Mouse (Mus musculus) heart, adult 8-10 months (tissue): ENCODE results near the gene Hoxa13. TPM values are rescaled to one million over a fixed set of nuclear protein-coding genes. Genes with fewer than 3 reads are reported as not detected.

Experiments used
- DNase-seq: peaks from one replicate; pipeline ENCODE4 v3.0.0; 2022; ENCODE audit warnings: low spot score
- total RNA-seq, 4 experiments: library from RNA; stranded (reverse); gene quantifications; 2 replicates each; pipeline ENCODE4 v1.2.4; 2022

Gene Hoxa13
- total RNA-seq, 4 experiments from 2014 or later: not detected

GRCm38 (mm10) chr6:52237346-52238154, 23.1 kb downstream of the Hoxa13 start:
- no peak for DNase-seq

- DNase-seq: no peak
Measured at GRCm38 (mm10) chr6:52236806-52237205, 23.9 kb downstream of the Hoxa13 start.

DNA sequence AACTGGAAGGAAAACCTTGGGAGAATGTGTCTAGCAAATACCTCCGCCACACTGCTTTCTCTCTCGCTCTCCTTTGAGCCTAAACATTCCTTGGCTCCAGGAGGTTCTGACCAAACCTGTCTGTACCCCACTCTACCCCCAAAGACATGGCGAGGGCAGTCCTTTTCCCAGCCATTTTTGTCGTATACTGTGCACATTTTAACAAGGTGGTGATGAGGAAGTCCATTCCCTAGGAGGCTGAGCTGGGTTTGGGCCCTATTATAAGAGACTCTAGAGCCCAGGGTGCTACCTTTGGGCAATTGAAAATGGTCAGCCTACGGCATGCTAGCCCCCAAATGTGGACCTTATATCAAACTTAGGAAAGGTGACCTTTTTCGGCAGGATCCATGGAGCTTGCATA, 24.8 kb downstream of the Hoxa13 start:
- DNase-seq: no peak

DNA sequence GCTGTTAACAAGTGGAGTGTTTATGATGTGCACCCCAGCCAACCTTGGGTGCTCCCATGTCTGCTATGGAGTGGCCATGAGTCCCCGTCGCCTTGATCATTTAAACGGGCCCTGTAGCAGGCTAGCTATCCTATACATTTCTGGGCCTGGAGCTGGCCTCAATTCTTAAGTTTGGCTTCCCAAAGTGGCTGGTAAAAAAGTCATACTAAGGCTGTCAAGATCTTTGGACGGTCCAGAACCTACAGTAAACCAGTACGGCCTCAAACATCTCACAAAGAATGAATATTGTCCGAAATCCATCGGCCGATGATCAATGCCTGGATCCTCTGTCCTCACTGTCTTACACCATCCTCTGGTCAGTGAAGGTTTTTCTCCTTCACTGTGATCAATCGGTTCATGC, 25.4 kb downstream of the Hoxa13 start:
- DNase-seq: no peak

DNA sequence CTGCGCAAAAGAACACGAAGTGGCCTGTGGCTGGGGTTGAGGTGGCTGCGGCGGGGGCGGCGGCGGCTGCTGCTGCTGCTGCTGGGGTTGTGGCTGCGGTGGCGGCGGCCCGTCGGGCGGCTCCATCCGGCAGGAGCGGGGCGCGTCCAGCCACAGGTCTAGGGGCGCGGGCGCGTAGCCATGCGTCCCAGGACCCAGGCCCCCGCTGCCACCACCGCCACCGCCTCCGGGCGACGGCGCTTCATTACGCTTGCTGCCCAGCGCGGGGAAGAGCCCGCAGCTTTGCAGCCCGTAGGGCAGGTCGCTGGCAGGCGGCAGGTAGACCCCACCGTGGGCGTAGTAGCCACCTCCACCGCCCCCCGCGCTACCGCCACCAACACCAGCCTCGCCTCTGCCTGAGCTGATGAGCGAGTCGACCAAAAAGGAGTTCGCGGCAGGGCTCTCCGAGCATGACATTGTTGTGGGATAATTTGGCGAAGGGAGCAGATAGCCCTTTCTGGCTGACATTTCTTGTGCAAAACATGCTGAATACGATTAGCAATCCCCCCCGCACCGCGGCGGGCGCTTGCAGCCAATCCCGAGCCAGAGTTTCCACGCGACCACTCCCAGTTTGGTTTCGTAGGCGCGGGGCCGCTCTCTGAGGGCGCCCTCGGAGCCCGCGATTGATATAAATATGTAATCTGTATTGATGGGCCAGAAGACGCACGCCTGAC, 26.1 kb downstream of the Hoxa13 start:
- no peak for DNase-seq

GRCm38 (mm10) chr6:52233546-52234427, 26.9 kb downstream of the Hoxa13 start:
- no peak for DNase-seq

GRCm38 (mm10) chr6:52232984-52233545, 27.6 kb downstream of the Hoxa13 start:
- DNase-seq: no peak

DNA sequence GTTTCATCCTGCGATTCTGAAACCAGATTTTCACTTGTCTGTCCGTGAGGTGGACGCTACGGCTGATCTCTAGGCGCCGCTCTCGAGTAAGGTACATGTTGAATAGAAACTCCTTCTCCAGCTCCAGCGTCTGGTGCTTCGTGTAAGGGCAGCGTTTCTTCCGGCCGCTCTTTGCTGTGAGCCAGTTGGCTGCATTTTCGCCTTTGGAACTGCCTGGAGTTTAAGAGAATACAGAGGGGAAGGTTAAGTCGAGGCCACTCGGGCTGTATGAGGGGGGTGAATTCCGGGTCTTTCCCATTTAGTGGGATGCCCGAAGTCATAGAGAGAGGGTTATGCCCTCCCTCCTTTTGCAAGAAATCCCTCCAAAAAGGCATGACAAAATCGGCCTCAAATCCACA, 28.1 kb downstream of the Hoxa13 start:
- DNase-seq: no peak

DNA sequence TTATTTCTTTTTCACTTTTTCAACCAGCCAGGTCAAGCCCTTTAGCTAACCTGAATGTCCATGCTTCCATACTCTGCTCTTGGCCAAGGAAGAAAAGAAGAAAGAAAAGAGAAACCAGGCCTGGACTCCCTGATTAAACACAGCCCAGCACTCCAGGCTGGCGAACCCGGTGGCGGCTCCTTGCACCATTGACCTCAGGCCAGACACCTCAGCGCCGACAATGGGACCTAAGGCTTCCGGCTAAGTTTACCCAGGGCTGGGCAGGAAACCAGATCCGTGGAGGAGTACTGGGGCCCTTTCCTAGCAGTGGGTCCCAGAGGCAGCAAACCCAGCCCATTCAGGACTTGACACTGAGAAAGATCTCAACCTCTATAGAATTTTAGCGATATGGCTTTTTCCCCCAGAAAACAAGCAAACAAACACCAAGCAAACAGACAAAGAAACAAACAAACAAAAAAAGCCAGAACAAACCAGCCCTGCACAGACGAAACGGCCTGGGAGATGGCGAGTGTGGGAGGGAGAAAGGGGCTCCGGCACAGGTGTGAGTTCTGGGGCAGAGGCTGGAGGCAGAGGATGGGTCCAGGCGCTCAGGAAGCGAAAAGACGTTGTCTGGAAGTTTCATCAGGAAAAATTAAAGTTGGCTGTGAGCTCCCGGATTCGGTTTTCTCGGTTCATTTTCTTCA, 28.7 kb downstream of the Hoxa13 start:
- DNase-seq: no peak

DNA sequence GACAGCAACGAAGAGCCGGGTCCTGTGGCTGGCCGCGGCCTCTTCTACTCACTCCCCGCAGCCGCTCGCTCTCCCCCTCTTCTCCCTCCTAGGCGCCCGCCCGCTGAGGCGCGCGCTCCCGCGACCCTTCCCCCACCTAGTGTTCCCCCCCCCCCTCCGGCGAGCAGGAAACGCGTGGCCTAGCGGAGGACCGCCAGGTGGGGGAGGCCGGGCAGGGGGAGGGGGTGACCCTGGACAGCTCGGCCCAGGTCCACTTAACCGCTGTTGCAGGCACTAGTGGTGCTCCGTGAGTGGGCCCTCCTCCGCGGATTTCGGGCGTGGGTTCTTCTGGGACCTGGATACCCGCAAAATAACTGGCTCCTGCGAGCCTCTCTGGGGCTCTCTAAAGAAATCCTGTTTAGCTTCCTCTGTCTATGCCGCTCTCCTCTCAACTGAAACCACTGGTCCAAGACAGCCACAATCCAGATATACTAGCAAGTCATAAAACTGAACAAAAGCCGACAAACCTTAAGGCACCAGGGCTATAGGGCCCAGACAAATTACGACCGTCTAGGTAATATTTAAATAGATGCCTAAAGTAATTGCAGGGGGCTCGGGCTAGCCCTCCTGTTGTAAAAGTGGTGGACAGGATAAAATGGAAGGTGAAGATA, 30.0 kb downstream of the Hoxa13 start, which contains the start of gene Hoxa9:
TSS of gene Hoxa9 (minus strand) at position 574 of the 650 bp plus-strand sequence.
- no peak for DNase-seq

DNA sequence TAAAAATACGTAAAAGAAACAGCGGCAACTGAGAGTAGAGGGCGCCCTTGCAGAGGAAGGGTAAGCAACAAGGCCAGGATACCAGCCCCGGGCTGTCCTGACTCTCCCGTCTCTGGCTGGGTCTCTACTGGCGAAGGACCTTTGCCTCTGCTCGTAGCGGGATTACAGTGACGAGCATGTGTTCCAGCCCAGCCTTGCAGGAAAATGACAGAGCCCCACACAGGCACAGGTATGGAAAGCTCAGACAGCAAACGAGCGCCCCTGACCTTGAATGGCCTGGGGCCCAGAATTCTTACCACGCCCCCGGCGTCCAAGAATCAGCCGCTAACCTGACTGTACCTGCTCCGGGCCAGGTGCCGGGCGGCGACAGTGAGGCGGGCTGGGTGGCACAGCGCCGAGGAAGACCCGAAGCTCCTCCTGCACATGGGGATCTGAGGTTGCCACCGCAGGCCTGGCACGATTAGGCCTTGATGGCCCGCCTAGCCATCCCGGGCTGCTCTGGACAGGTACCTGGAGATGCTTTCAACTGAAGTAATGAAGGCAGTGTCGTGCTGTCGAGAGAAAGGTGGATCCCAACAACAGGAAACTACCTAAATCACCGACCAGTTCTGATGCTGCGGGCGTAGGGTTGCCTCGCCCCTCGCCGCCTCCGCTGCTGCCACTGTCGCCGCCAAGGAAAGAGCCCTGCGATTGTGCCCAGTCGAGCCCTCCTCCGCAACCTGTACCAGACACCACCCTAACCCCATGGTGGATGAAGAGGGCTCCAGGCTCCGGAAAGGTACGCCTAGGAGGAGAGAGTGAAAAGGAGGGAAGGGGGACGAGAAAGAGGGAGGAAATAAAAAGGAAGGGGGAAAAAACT, 30.9 kb downstream of the Hoxa13 start:
- DNase-seq: no peak

DNA sequence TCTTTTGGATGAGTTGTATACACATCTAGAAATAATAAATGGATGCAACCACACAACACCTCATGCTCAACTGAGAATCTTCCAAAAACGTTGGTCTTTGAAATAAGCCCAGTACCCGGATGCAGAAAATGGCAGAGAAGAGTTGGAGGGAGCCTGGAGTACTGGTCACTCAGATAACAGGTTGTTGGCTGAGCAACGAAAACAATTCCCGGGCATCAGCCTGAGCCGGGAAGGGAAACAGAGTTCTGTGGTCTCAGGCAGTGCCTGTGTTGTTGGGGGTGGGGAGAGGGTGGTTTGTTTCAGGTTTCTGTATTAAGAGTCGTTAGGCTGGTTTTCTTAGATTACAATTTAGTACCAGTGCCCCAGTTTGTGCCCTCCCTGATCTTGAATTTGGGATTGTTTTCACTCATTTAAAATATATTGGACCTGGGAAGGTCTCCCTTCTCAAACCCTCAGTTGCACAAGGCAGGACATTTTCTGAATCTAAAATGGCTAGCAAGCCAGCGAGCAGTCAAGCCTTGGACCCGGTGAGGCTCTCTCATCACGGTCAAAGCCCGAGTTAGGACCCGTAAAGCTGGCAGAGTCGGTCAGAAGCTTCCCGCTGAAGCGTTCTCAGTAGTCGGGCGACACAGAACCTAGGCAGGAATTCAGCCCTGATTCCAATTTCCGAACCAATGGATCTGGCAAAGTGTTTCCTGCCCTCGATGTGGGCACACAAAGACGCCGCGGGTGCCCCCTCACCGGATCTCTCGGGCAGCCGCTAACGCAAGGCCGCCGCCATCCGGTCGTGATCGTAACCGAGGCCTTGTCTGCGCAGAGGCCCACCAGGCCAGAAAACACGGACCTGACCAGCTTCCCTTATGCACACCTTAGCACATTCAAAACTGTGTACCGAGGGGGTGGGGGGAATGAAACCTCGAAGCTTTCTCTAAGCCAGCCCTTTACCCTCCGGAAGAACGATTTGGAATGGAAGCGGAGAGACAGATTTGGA, 31.9 kb downstream of the Hoxa13 start:
- DNase-seq: no peak

GRCm38 (mm10) chr6:52227470-52228222, 33.0 kb downstream of the Hoxa13 start:
- no peak for DNase-seq

- DNase-seq: no peak
Measured at GRCm38 (mm10) chr6:52226569-52227257, 34.0 kb downstream of the Hoxa13 start.

GRCm38 (mm10) chr6:52225612-52226568, 34.8 kb downstream of the Hoxa13 start:
- no peak for DNase-seq
